Mouse (Mus musculus) forebrain, embryonic 14.5 days (tissue): ENCODE measurements around the gene Tbx2. TPM values are rescaled to one million over a fixed set of nuclear protein-coding genes. Genes with fewer than 3 reads are reported as not detected.

Experiments used
- ATAC-seq: fragments of 200-750 bp; cut with Nextera tagmentation; 2 replicates; pipeline ENCODE4 v1.8.0; 2017; ENCODE audit warnings: mild to moderate bottlenecking, moderate library complexity
- DNase-seq: peaks from one replicate; pipeline ENCODE4 v3.0.0-alpha.2; 2015; ENCODE audit warnings: low spot score
- H3K27ac ChIP-seq: fragments of 300-500 bp; sonication (generic); 2 replicates; pipeline ENCODE4 v1.5.1; 2014; ENCODE audit warnings: low read depth, mild to moderate bottlenecking, control low read depth, low read length, moderate library complexity
- H3K27me3 ChIP-seq: fragments of 300-500 bp; sonication (generic); replicated peaks from 2 replicates; pipeline ENCODE4 v1.6.1; 2014; ENCODE audit warnings: low read length, control low read depth, mixed read lengths; ENCODE audit not compliant: control insufficient read depth, insufficient read depth
- H3K36me3 ChIP-seq: fragments of 300-500 bp; sonication (generic); 2 replicates; pipeline ENCODE4 v1.6.1; 2014; ENCODE audit warnings: low read length, control low read depth; ENCODE audit not compliant: control insufficient read depth, insufficient read depth
- H3K4me1 ChIP-seq: fragments of 300-500 bp; sonication (generic); 2 replicates; pipeline ENCODE4 v1.6.1; 2014; ENCODE audit warnings: antibody characterized with exemption, low read length, control low read depth; ENCODE audit not compliant: control insufficient read depth, insufficient read depth
- H3K4me2 ChIP-seq: fragments of 300-500 bp; sonication (generic); 2 replicates; pipeline ENCODE4 v1.6.1; 2014; ENCODE audit warnings: mild to moderate bottlenecking, control low read depth, low read length
- H3K4me3 ChIP-seq: fragments of 300-500 bp; sonication (generic); 2 replicates; pipeline ENCODE4 v1.5.1; 2014; ENCODE audit warnings: low read depth, low read length, control low read depth
- H3K9ac ChIP-seq: fragments of 300-500 bp; sonication (generic); 2 replicates; pipeline ENCODE4 v1.6.1; 2014; ENCODE audit warnings: mild to moderate bottlenecking, low read length, control low read depth, moderate library complexity
- H3K9me3 ChIP-seq: fragments of 300-500 bp; sonication (generic); replicated peaks from 2 replicates; pipeline ENCODE4 v1.6.1; 2016; ENCODE audit warnings: low read length, control low read depth, mixed read lengths; ENCODE audit not compliant: control insufficient read depth
- WGBS: fragments of 180-500 bp; shearing (Covaris S2); extraction: QIAGEN DNeasy Blood & Tissue Kit; methylation state at CpG from one replicate; pipeline ENCODE4 v1.1.7; 2014; 5-methylcytosine and 5-hydroxymethylcytosine counted together
- polyA plus RNA-seq: library from polyadenylated mRNA; unstranded; fragments of >200 nt; fragmentation: Nextera tagmentation; extraction: Ambion mirVana; gene quantifications from 2 replicates; pipeline ENCODE4 v1.2.1, GENCODE M21; 2014

Gene Tbx2
- polyA plus RNA-seq, 1 experiment from 2014 or later, result 0.48 TPM

GRCm38 (mm10) chr11:85804048-85804447 lies 28.3 kb upstream of the Tbx2 start:
- H3K27me3 ChIP-seq, result no peaks in the 10 kb centered on the region
- ATAC-seq, result no peak
- no peaks in the 10 kb centered on the region for H3K4me1 ChIP-seq
- 80% methylated on average over 5 of the region's 5 CpGs for WGBS
- no peak overlapping the region for H3K4me3 ChIP-seq
- DNase-seq, result no peak
- H3K9ac ChIP-seq, result no peak overlapping the region
- no peaks in the 10 kb centered on the region for H3K36me3 ChIP-seq
- no peaks in the 10 kb centered on the region for H3K9me3 ChIP-seq
- H3K4me2 ChIP-seq, result no peak overlapping the region
- H3K27ac ChIP-seq, result no peak overlapping the region

- Histone ChIP-seq H3K9me3 (no peaks in the 10 kb centered on the region), H3K27ac (no peak overlapping the region), H3K27me3 (no peaks in the 10 kb centered on the region), H3K36me3 (no peaks in the 10 kb centered on the region), H3K4me1 (no peaks in the 10 kb centered on the region), H3K4me2 (no peak overlapping the region), H3K4me3 (no peak overlapping the region), H3K9ac (no peak overlapping the region)
- 81% methylated on average over 1 of the region's 1 CpGs for WGBS
- ATAC-seq (no peak), DNase-seq (no peak)
Observed at GRCm38 (mm10) chr11:85805779-85806178, 26.6 kb upstream of the Tbx2 start.

- DNase-seq, result no peak
- no peak for ATAC-seq
- H3K4me1 ChIP-seq, result no peaks in the 10 kb centered on the region
- H3K4me3 ChIP-seq, result no peak overlapping the region
- no peaks in the 10 kb centered on the region for H3K9me3 ChIP-seq
- H3K9ac ChIP-seq, result no peak overlapping the region
- H3K4me2 ChIP-seq, result no peak overlapping the region
- no peaks in the 10 kb centered on the region for H3K36me3 ChIP-seq
- H3K27ac ChIP-seq, result no peak overlapping the region
- WGBS, result 90% methylated on average over 11 of the region's 11 CpGs
- no peaks in the 10 kb centered on the region for H3K27me3 ChIP-seq
Observed at GRCm38 (mm10) chr11:85807353-85807752, 25.0 kb upstream of the Tbx2 start.

GRCm38 (mm10) chr11:85811229-85811628 lies 21.1 kb upstream of the Tbx2 start:
- no peak for ATAC-seq
- H3K4me1 ChIP-seq, result no peaks in the 10 kb centered on the region
- no peak overlapping the region for H3K4me3 ChIP-seq
- WGBS, result 80% methylated on average over 4 of the region's 4 CpGs
- no peak overlapping the region for H3K27ac ChIP-seq
- no peak for DNase-seq
- no peaks in the 10 kb centered on the region for H3K36me3 ChIP-seq
- H3K9ac ChIP-seq, result no peak overlapping the region
- no peaks in the 10 kb centered on the region for H3K27me3 ChIP-seq
- H3K9me3 ChIP-seq, result no peaks in the 10 kb centered on the region
- no peak overlapping the region for H3K4me2 ChIP-seq

- Histone ChIP-seq H3K27me3 (no peaks in the 10 kb centered on the region), H3K9me3 (no peaks in the 10 kb centered on the region), H3K4me3 (no peak overlapping the region), H3K4me2 (no peak overlapping the region), H3K27ac (no peak overlapping the region), H3K9ac (no peak overlapping the region), H3K4me1 (no peaks in the 10 kb centered on the region), H3K36me3 (no peaks in the 10 kb centered on the region)
- 91% methylated on average over 5 of the region's 5 CpGs for WGBS
- no peak for DNase-seq
- no peak for ATAC-seq
Observed at GRCm38 (mm10) chr11:85811676-85812075, 20.7 kb upstream of the Tbx2 start.

- H3K9me3 ChIP-seq, result no peaks in the 10 kb centered on the region
- H3K4me2 ChIP-seq, result no peak overlapping the region
- no peak overlapping the region for H3K4me3 ChIP-seq
- H3K9ac ChIP-seq, result no peak overlapping the region
- no peak for ATAC-seq
- no peaks in the 10 kb centered on the region for H3K27me3 ChIP-seq
- no peak for DNase-seq
- WGBS, result 81% methylated on average over 12 of the region's 12 CpGs
- no peaks in the 10 kb centered on the region for H3K36me3 ChIP-seq
- H3K4me1 ChIP-seq, result no peaks in the 10 kb centered on the region
- no peak overlapping the region for H3K27ac ChIP-seq
Observed at GRCm38 (mm10) chr11:85812201-85812966, 20.0 kb upstream of the Tbx2 start.

- H3K27ac ChIP-seq, result no peak overlapping the region
- WGBS, result 38% methylated on average over 4 of the region's 4 CpGs
Observed at GRCm38 (mm10) chr11:85814678-85815077, 17.7 kb upstream of the Tbx2 start.

GRCm38 (mm10) chr11:85816471-85816870 lies 15.9 kb upstream of the Tbx2 start:
- no peak for ATAC-seq
- WGBS, result 91% methylated on average over 5 of the region's 5 CpGs
- H3K9me3 ChIP-seq, result no peaks in the 10 kb centered on the region

More at GRCm38 (mm10) chr11:85814678-85815077, 17.7 kb upstream of the Tbx2 start:
- no peak for DNase-seq
- no peak for ATAC-seq
- H3K36me3 ChIP-seq, result no peaks in the 10 kb centered on the region
- H3K27me3 ChIP-seq, result no peaks in the 10 kb centered on the region
- no peak overlapping the region for H3K9ac ChIP-seq
- no peak overlapping the region for H3K4me2 ChIP-seq
- H3K4me1 ChIP-seq, result no peaks in the 10 kb centered on the region
- H3K9me3 ChIP-seq, result no peaks in the 10 kb centered on the region
- H3K4me3 ChIP-seq, result no peak overlapping the region

GRCm38 (mm10) chr11:85818401-85818800 lies 13.9 kb upstream of the Tbx2 start:
- WGBS, result 71% methylated on average over 3 of the region's 3 CpGs
- Histone ChIP-seq H3K4me2 (no peak overlapping the region), H3K9ac (no peak overlapping the region), H3K4me1 (no peaks in the 10 kb centered on the region), H3K36me3 (no peaks in the 10 kb centered on the region), H3K27ac (no peak overlapping the region), H3K27me3 (0 out of 2 replicates have a peak, but pooled peaks cover 6% of the 10 kb centered on the region), H3K4me3 (no peak overlapping the region), H3K9me3 (no peaks in the 10 kb centered on the region)
- ATAC-seq (no peak), DNase-seq (no peak)

More at GRCm38 (mm10) chr11:85816471-85816870, 15.9 kb upstream of the Tbx2 start:
- Histone ChIP-seq H3K4me2 (no peak overlapping the region), H3K4me1 (no peaks in the 10 kb centered on the region), H3K4me3 (no peak overlapping the region), H3K27me3 (no peaks in the 10 kb centered on the region), H3K36me3 (no peaks in the 10 kb centered on the region), H3K27ac (no peak overlapping the region), H3K9ac (no peak overlapping the region)
- DNase-seq, result no peak
